Mouse (Mus musculus): ENCODE measurements around the gene Ddo.

The Ddo gene

DNA sequence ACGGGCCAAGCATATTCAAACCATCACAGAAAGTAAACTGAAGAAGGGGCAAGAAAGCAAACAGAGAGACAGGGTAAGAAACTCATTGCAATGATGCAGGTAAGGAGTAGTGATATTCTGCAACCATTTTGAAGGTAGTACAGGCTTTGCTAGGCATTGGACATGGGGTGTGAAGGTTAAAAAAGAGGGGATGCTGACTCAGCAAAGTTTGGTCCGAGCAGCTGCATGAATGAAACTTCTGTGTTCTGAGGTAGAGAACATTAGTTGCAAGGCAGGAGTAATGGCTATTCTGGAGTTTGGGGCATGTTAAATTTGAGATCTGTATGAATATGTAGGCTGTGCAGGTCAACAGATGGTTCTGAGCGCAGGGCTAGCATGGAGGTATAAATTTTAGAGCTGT is 35.5 kb downstream of the Ddo start:
- no peak for DNase-seq (ENCODE audit: low spot score in 2 of 2)

GRCm38 (mm10) chr10:40666943-40667342 is 37.1 kb downstream of the Ddo start:
- DNase-seq (ENCODE audit: low spot score in 2 of 2), result no peak

GRCm38 (mm10) chr10:40668640-40669039 is 38.8 kb downstream of the Ddo start:
- DNase-seq (ENCODE audit: low spot score in 2 of 2), result no peak

DNA sequence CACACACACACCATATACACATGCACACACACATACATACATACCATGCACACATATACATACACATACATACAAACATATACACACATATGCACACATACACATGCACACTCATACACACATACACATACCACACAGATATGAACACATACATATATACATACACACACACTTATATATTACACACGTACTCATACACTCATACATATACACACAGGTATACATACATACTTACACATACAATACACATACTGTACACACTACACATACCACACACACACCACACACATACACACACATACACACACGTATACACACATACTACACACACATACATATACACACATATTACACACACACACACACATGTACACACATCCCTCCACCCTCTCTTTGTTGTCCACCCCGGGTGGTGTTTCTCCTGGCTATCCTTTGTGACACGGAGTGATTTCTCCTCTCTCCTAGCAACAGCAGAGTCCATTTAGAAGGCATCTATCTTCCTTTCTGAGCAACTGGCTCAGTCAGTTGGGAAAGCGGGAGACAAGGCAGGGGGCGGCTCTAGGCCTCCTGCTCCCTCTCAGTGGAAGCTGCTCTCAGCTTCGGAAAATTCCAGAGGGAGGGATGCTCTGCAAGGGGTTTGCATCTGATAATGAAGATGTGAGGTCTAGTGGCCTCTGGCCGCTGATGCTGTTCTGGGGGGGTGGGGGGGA is 42.9 kb downstream of the Ddo start:
- peak in 1 of 2 experiments; percentile 23 for DNase-seq (ENCODE audit: low spot score in 2 of 2)

- DNase-seq (ENCODE audit: low spot score in 2 of 2), result peak in 1 of 2 experiments; percentile 25
Measured at GRCm38 (mm10) chr10:40673297-40673665, 43.5 kb downstream of the Ddo start.

DNA sequence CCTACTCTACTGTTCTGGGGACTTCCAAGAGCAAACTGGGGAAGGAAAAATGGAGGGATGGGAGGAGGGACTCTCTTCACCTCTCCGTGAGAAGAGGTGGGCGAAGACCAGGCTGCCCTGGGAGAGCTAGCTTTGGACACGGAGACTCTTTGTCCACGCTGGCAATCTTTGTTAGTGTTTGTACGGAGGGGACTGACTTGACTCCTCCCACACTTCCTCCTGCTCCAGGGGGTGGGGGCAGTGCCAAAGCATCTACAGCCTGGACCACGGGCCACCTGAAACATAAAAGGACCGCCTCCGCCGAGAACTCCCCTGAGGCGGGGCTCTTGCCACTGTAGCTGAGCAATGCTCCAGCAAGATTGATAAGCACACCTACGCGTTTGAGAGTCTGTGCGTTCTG is 44.3 kb downstream of the Ddo start:
- peak in 1 of 2 experiments; percentile 21 for DNase-seq (ENCODE audit: low spot score in 2 of 2)

- peak in 1 of 2 experiments; percentile 12 for DNase-seq (ENCODE audit: low spot score in 2 of 2)
Measured at GRCm38 (mm10) chr10:40675921-40676320, 46.1 kb downstream of the Ddo start.

DNA sequence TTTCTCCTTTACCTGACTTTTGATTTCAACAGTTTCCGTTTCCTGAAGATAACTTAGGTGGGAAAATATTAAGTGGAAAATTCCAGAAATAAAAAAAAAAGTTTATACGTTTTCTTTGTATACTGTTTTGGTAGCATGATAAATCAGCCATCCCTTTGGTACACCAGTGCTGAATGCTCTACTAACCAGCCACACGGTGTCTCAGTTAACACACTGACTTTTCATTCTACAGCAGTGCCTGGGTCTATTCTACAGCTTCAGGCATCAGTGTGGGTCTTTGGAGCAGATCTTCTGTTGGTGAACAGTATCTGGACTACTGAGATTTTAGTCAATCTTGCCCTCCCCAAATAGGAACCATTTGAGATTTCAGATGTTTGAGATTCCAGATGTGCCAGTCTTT is 48.7 kb downstream of the Ddo start:
- DNase-seq (ENCODE audit: low spot score in 2 of 2), result peak in 1 of 2 experiments; percentile 24

DNA sequence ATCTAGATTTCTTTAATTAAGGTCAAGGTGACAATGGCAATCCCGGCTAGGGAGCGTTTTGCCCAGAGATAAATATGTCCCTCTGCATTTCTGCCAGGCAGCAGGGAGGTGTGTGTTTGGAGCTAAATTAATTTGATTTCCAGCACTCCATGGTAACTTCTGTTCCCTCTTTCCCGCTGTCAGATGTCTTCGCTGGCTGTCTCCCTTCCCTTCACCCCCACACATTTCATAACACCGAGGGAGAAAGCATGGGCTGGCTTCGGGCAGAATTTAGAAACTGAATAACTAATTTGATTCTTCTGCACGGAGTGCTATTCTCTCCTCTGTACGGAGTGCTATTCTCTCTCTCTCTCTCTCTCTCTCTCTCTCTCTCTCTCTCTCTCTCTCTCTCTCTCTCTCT is 52.7 kb downstream of the Ddo start:
- peak; percentile 78 to 89 for DNase-seq (ENCODE audit: low spot score in 2 of 2)

DNA sequence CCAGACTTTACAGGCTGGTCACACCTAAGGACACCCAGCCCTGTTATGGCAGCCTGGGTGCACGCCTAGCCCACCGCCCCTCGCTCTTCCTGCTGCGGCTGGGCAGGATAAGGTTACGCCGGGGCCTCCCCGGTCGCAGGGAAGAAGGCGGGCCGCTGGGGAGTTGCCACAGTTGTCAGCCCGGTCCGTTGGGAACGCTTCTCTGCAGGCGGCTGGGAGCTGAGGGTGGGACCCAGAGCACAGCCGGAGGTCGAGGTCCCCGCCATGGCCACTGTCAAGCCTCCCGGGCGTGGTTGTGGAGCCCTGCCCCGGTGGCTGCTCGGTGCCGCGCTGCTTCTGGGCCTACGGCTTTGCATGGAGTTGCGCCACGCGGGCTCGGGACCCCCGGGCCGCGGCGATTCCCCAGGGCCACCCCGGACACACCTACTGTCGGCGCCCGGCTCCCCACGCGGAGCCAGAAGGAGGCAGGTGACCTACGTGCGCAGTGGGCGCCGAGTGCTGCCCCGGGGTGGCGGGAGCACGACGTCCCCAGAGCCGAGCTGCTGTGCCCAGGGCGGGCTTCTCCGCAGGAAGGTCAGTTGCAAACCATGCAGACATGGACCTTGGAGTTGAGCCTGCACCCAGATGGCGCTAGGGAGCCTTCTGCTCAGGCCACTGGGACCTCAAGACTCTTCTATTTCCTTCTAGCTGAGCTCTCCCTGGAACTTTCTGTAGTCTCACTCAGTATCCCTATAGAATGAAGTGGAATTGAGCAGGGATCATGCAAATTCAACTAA is 53.5 kb downstream of the Ddo start, which contains the start of gene Mettl24:
Gene Mettl24, plus strand, starts transcription at position 191 of the 776 bp plus-strand sequence.
- DNase-seq (ENCODE audit: low spot score in 2 of 2), result peak; percentile 79 to 80

- DNase-seq (ENCODE audit: low spot score in 2 of 2), result peak in 1 of 2 experiments; percentile 38
Measured at GRCm38 (mm10) chr10:40683868-40684253, 54.0 kb downstream of the Ddo start.

- peak; percentile 68 to 73 for DNase-seq (ENCODE audit: low spot score in 2 of 2)
Measured at GRCm38 (mm10) chr10:40684326-40684725, 54.5 kb downstream of the Ddo start.

DNA sequence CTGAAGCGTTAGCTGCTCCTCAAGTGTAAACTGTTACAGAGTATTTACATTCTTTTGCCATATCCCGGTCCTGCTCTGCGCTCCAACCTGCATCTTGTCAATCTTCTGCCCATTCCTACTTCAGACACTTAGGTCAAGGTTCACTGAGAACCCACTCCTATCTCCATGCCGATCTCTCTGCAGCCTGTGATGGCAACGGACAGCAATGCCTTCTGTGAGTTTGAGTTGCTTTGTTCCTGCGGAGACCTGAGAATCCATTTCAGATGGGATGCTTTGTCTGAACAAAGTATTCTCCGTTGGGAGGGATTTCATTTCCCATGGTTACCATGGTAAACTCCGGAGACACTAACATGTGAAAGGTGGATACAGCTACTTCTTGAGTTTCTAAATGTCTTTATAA is 55.8 kb downstream of the Ddo start:
- DNase-seq (ENCODE audit: low spot score in 2 of 2), result peak in 1 of 2 experiments; percentile 17

GRCm38 (mm10) chr10:40686976-40687375 is 57.2 kb downstream of the Ddo start:
- DNase-seq (ENCODE audit: low spot score in 2 of 2), result peak in 1 of 2 experiments; percentile 48

GRCm38 (mm10) chr10:40687407-40687806 is 57.6 kb downstream of the Ddo start:
- peak in 1 of 2 experiments; percentile 24 for DNase-seq (ENCODE audit: low spot score in 2 of 2)

GRCm38 (mm10) chr10:40688266-40688665 is 58.5 kb downstream of the Ddo start:
- peak; percentile 65 to 84 for DNase-seq (ENCODE audit: low spot score in 2 of 2)

DNA sequence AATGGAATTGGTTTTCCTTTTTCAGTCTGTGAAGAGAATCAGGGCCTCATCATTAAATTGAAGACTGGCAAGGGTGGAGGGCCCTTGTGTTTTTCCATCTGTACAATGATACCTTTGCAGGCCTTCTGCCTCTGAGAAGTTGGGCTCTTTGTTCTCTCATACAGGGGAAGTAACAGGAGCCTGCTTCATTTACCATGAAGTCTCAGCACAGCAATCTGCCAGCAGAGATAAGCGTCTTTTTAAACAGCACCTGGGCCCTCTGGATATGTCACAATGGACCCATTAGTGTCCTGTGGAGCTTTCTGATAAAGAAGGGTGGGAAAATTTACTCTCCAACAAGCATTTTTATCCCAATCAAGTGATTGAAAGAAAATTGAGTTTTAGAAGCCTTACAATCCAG is 59.1 kb downstream of the Ddo start:
- DNase-seq (ENCODE audit: low spot score in 2 of 2), result peak in 1 of 2 experiments; percentile 19

- no peak for DNase-seq (ENCODE audit: low spot score in 2 of 2)
Measured at GRCm38 (mm10) chr10:40698652-40699051, 68.8 kb downstream of the Ddo start.

DNA sequence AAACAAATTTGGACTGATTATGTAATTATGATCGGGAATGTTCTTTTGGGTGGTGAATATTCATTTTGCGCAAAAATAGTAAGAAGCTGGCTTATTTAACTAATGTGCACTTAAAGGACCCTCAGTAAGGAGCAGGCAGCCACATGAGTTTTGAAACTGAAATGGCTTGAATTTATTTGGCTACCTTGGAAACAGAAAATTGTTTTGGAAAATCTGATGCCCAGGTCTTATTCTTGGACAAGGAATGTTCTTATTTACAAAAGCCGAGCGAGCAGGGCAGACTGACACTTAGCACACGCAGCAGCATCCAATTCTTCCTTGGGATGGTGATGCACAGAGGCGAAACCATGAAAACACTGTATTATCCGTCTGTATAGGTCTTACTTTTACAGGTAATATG is 81.3 kb downstream of the Ddo start:
- DNase-seq (ENCODE audit: low spot score in 2 of 2), result peak in 1 of 2 experiments; percentile 28

DNA sequence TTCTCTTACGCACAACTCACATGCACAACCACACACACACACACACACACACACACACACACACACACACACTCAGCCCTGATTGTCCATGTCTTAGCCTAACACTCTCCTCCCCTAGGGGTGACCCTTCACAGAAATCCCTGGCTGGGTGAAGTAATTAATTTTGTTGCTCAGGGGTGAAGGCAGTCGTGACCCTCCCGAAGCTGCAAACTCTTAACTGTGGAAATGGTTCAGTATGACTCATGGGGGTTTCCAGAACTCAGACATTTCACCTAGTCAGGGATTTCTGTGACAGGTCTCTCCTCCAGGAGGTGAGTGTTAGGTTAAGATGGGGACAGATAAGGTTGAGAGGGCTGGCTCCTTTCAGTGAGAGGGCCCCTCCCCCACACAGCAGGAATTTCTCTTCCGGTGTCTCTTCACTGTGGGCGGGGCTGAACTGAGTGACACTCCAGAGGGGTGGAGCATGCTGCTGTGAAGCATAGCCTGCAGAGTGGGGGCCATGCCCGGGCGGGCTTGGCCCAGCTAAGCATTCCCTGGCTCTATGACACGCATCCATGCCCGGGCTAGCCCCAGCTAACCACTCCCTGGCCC is 83.3 kb downstream of the Ddo start:
- peak; percentile 33 to 36 for DNase-seq (ENCODE audit: low spot score in 2 of 2)

DNA sequence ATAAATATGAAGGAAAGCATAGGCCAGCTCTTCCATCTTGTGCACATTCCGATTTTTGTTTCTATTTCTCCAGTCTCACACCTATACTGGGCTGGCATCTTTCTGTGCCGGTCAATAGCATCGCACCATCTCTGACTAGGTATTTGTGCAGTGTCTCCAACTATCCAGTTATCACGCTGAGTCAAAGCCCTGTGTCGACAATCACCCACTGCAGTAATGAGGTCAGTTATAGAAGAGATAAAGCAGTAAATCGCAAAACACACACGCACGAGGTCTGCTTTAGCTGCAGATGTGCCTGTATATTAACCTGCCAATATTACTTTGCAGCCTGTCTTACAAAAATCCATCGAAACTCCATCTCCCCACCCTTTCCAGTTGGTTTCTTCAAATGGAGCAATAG is 84.0 kb downstream of the Ddo start:
- DNase-seq (ENCODE audit: low spot score in 2 of 2), result peak in 1 of 2 experiments; percentile 22

DNA sequence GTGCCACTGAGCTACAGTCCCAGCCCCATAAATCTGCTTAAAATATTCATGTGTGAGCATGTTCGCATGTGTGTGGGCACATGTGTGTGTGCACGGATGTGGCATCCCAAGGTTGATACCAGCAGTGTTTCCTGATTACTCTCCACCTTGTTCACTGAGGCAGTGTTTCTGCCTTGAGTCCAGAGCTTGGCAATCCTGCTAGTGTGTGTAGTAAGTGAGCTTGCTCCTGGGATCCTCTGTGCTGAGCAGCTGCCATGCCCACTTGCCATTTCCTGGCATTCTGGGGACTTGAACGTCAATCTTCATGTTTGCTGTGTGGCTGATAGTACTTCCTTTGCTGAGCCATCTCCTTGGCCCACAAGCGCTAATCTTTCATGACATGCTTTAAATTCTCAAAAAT is 85.3 kb downstream of the Ddo start:
- DNase-seq (ENCODE audit: low spot score in 2 of 2), result peak; percentile 32 to 35

- peak; percentile 23 to 33 for DNase-seq (ENCODE audit: low spot score in 2 of 2)
Measured at GRCm38 (mm10) chr10:40716296-40716695, 86.5 kb downstream of the Ddo start.
